Comparison of ENCODE assay signal across 8 mouse cellular contexts in genomic region chr4:136147436-136148135, GRCm38 (mm10). TPM values are rescaled to one million over a fixed set of nuclear protein-coding genes. Genes with fewer than 3 reads are reported as not detected.
A peak's percentile ranks its signal among the peaks of the same experiment; 100 is the strongest.
DNase-seq lines count a peak whose midpoint lies in the region; ATAC-seq and TF ChIP-seq lines count a peak whose summit lies in the region.

No protein-coding gene starts in this region.

- DNase-seq in Patski (ENCODE audit: low read depth, low spot score) (no peak), adipocyte (ENCODE audit: low spot score) (no peak)
- DNase-seq in cerebellum, postnatal 25 days: peak; percentile 77 to 85
- DNase-seq in frontal cortex, postnatal 25 days (ENCODE audit: low spot score in 2 of 2): peak; percentile 35 to 55
- peak; percentile 62 to 80 for DNase-seq in left cerebral cortex, postnatal 36 days (ENCODE audit: low spot score in 2 of 2)
- peak; percentile 92 for DNase-seq in midbrain, embryonic 10.5 days (ENCODE audit: low spot score)
- peak; percentile 85 for DNase-seq in skeletal muscle tissue, adult 2 months (ENCODE audit: low read depth, low spot score)

- CTCF ChIA-PET in Patski (lab: Charles Lee): interaction anchor here (0.9 kb wide), 1 partner anchor 78 kb away, joined by 3 read pairs; no protein-coding TSS in a partner anchor

- POLR2A ChIA-PET in Patski (lab: Charles Lee): no interaction called here

- peak; percentile 38 for ATAC-seq in Patski
- ATAC-seq in hindbrain, embryonic 15.5 days (ENCODE audit: low FRiP score, low read depth): peak; percentile 72

- H3K27ac ChIP-seq in hindbrain, embryonic 15.5 days (replicated peaks): peak overlapping the region; percentile 50
- peak overlapping the region; percentile 99 for H3K27ac ChIP-seq in midbrain, embryonic 10.5 days (replicated peaks)

- H3K9me3 ChIP-seq in hindbrain, embryonic 15.5 days: no peaks in the 10 kb centered on the region
- no peaks in the 10 kb centered on the region for H3K9me3 ChIP-seq in midbrain, embryonic 10.5 days (replicated peaks)

- under 1% methylated on average over 45 of the region's 48 CpGs for WGBS in hindbrain, embryonic 15.5 days
- WGBS in midbrain, embryonic 10.5 days: 1% methylated on average over 48 of the region's 48 CpGs

- H3K4me1 ChIP-seq in hindbrain, embryonic 15.5 days (replicated peaks): peaks cover 46% of the 10 kb centered on the region
- H3K4me1 ChIP-seq in midbrain, embryonic 10.5 days: peaks cover 80% of the 10 kb centered on the region

- no peaks in the 10 kb centered on the region for H3K36me3 ChIP-seq in hindbrain, embryonic 15.5 days
- peaks cover 15% of the 10 kb centered on the region for H3K36me3 ChIP-seq in midbrain, embryonic 10.5 days

- no peaks in the 10 kb centered on the region for H3K27me3 ChIP-seq in Patski
- 0 out of 2 replicates have a peak, but pooled peaks cover 14% of the 10 kb centered on the region for H3K27me3 ChIP-seq in hindbrain, embryonic 15.5 days
- H3K27me3 ChIP-seq in midbrain, embryonic 10.5 days (ENCODE audit: low read depth, poor library complexity, severe bottlenecking): peaks cover 10% of the 10 kb centered on the region; the same call in 1 of the 2 replicates

- H3K4me3 ChIP-seq in hindbrain, embryonic 15.5 days: peak overlapping the region; percentile 48
- peak overlapping the region; percentile 96 for H3K4me3 ChIP-seq in midbrain, embryonic 10.5 days

- TF ChIP-seq CTCF in Patski (IDR thresholded peaks at IDR 0.05): no peak

- in situ Hi-C loops in Patski (cut with MboI; ENCODE audit: low pct_unique_long_range_greater_than_20kb): no loop called here

- peak overlapping the region; percentile 37; the same call in 1 of the 2 replicates for H3K9ac ChIP-seq in hindbrain, embryonic 15.5 days

- peak overlapping the region; percentile 82 for H3K4me2 ChIP-seq in hindbrain, embryonic 15.5 days

- intact Hi-C loops in left cerebral cortex, postnatal 36 days (cut with DNase I): loop anchor here (2.0 kb wide), 1 partner anchor 77 kb away; no protein-coding TSS in a partner anchor

RNA-seq across cellular contexts. Expression of gene Id3, which starts 4.3 kb away (rescaled TPM):
- polyA plus RNA-seq in Patski (2021): 175 TPM
- polyA plus RNA-seq in hindbrain, embryonic 15.5 days (2015; fragmentation: Nextera tagmentation; extraction: Ambion mirVana): 208 TPM in 2 replicates
- total RNA-seq in left cerebral cortex, postnatal 36 days (2021): 10 to 100 TPM; 35.3 to 40.7 TPM
- 619 and 802 TPM in 2 replicates for polyA plus RNA-seq in midbrain, embryonic 10.5 days (2016; fragmentation: Nextera tagmentation; extraction: Ambion mirVana)

RNA-seq across cellular contexts. Expression of gene E2f2, which starts 24.6 kb away (rescaled TPM):
- polyA plus RNA-seq in Patski (2021): 1.1 TPM
- polyA plus RNA-seq in hindbrain, embryonic 15.5 days (2015; fragmentation: Nextera tagmentation; extraction: Ambion mirVana): 2.8 and 3.6 TPM in 2 replicates
- total RNA-seq in left cerebral cortex, postnatal 36 days (2021): under 1 TPM; 0.61 to 0.72 TPM
- polyA plus RNA-seq in midbrain, embryonic 10.5 days (2016; fragmentation: Nextera tagmentation; extraction: Ambion mirVana): 10.3 and 10.8 TPM in 2 replicates

RNA-seq across cellular contexts. Expression of gene Asap3, which starts 58.6 kb away (rescaled TPM):
- polyA plus RNA-seq in Patski (2021): 5.5 TPM
- polyA plus RNA-seq in hindbrain, embryonic 15.5 days (2015; fragmentation: Nextera tagmentation; extraction: Ambion mirVana): 5.8 and 6.5 TPM in 2 replicates
- 1 to 10 TPM; 2.2 to 2.5 TPM for total RNA-seq in left cerebral cortex, postnatal 36 days (2021)
- 6.0 and 7.1 TPM in 2 replicates for polyA plus RNA-seq in midbrain, embryonic 10.5 days (2016; fragmentation: Nextera tagmentation; extraction: Ambion mirVana)

Comparison
In these comparisons a context has a peak if more than half of its experiments do, and no peak if none do; other contexts are left out.
1. DNase-seq: peak in cerebellum, postnatal 25 days (2 of 2), frontal cortex, postnatal 25 days (2 of 2), left cerebral cortex, postnatal 36 days (2 of 2), midbrain, embryonic 10.5 days (single experiment) and skeletal muscle tissue, adult 2 months (single experiment); none in Patski (single experiment) and adipocyte (single experiment).